Mouse (Mus musculus) olfactory bulb, adult 2 months (tissue): ENCODE results near the gene Riox1.
"Not testable (repeated sequence)": the region's sequence is repeated elsewhere in the genome, so short reads cannot be mapped to it uniquely, and the experiment has no call there.

Source experiments
- CTCF ChIP-seq: fragments of 200-500 bp; IDR thresholded peaks from 2 replicates; pipeline ENCODE4 v1.5.1; 2012; ENCODE audit warnings: low read depth, mild to moderate bottlenecking, low read length, moderate library complexity; ENCODE audit not compliant: insufficient read depth
- POLR2A ChIP-seq: fragments of 200-500 bp; IDR thresholded peaks from 2 replicates; pipeline ENCODE4 v1.6.1; 2012; ENCODE audit warnings: mild to moderate bottlenecking, low read depth, low read length, moderate library complexity; ENCODE audit not compliant: insufficient read depth

DNA sequence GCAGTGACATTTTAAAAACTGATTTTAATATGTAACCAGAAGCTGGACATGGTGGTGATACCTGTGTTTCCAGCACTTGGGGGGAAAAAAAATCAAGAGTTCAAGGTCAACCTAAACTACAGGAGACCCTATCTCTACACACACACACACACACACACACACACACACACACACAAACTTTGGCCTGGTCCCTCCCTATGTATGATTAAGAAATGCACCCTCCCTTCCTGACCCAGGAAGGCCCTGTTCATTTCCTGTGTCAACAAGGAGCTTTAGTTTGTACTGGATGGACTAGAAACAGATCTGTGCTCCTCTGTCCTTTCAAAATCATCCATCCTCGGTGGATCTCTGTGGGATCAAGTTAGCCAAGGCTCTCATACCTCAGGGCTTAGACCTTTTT lies 11.8 kb upstream of the Riox1 start:
- not testable (repeated sequence) for TF ChIP-seq CTCF, POLR2A
